Mouse (Mus musculus) limb, embryonic 11.5 days (tissue): ENCODE data around the gene Acox2. TPM values are rescaled to one million over a fixed set of nuclear protein-coding genes. Genes with fewer than 3 reads are reported as not detected.

Experiments used
- ATAC-seq: fragments of 200-750 bp; cut with Nextera tagmentation; 2 replicates; pipeline ENCODE4 v1.8.0; 2017; ENCODE audit warnings: low read depth; ENCODE audit not compliant: insufficient number of reproducible peaks, low FRiP score, low TSS enrichment
- DNase-seq: peaks from one replicate; pipeline ENCODE4 v3.0.0-alpha.2; 2015; ENCODE audit warnings: low spot score
- H3K27ac ChIP-seq: fragments of 300-500 bp; sonication (generic); replicated peaks from 2 replicates; pipeline ENCODE4 v1.5.1; 2014; ENCODE audit warnings: low read depth, mild to moderate bottlenecking, low read length
- H3K27me3 ChIP-seq: fragments of 300-500 bp; sonication (generic); 2 replicates; pipeline ENCODE4 v1.6.1; 2014; ENCODE audit warnings: mild to moderate bottlenecking, low read length, mixed read lengths; ENCODE audit not compliant: control insufficient read depth, insufficient read depth
- H3K36me3 ChIP-seq: fragments of 300-500 bp; sonication (generic); 2 replicates; pipeline ENCODE4 v1.6.1; 2014; ENCODE audit warnings: mild to moderate bottlenecking, low read length, moderate library complexity, mixed read lengths; ENCODE audit not compliant: control insufficient read depth, insufficient read depth
- H3K4me1 ChIP-seq: fragments of 300-500 bp; sonication (generic); 2 replicates; pipeline ENCODE4 v1.6.1; 2014; ENCODE audit warnings: low read length, mixed read lengths; ENCODE audit not compliant: control insufficient read depth, insufficient read depth
- H3K4me2 ChIP-seq: fragments of 300-500 bp; sonication (generic); 2 replicates; pipeline ENCODE4 v1.6.1; 2014; ENCODE audit warnings: low read depth, mild to moderate bottlenecking, moderate library complexity; ENCODE audit not compliant: severe bottlenecking
- H3K4me3 ChIP-seq: fragments of 300-500 bp; sonication (generic); 2 replicates; pipeline ENCODE4 v1.5.1; 2014; ENCODE audit warnings: low read depth, low read length
- H3K9ac ChIP-seq: fragments of 300-500 bp; sonication (generic); 2 replicates; pipeline ENCODE4 v1.6.1; 2014; ENCODE audit warnings: mild to moderate bottlenecking, low read length
- H3K9me3 ChIP-seq: fragments of 300-500 bp; sonication (generic); 2 replicates; pipeline ENCODE4 v1.6.1; 2016; ENCODE audit warnings: low read length; ENCODE audit not compliant: control insufficient read depth
- WGBS: fragments of 180-500 bp; shearing (Covaris S2); extraction: QIAGEN DNeasy Blood & Tissue Kit; methylation state at CpG from one replicate; pipeline ENCODE4 v1.1.7; 2014; 5-methylcytosine and 5-hydroxymethylcytosine counted together
- polyA plus RNA-seq: library from polyadenylated mRNA; unstranded; fragments of >200 nt; fragmentation: Nextera tagmentation; extraction: Ambion mirVana; gene quantifications from 2 replicates; pipeline ENCODE4 v1.2.1, GENCODE M21; 2014

Gene Acox2
- polyA plus RNA-seq, 1 experiment from 2014 or later = not detected

DNA sequence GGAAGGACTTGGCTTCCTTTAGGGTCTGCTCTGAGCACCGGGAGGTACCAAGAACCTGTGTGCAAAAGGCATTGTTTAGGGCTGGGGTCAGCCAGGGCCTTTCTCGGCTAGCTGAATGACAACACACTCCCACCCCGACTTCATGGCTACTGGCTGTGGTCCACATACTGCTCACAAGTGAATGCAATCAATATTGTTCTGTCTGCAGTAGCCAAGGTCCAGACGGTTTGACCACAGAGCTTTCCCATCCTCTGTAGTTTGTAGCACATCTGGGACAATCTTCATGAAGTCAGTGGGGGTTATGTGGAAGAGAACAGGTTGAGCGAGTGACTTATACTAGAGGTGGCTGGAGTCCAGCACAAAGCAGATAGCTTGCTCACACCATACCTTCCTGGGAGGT lies 2.3 kb downstream of the Acox2 start:
- Histone ChIP-seq H3K27me3 (no peaks in the 10 kb centered on the region), H3K9ac (no peak overlapping the region), H3K27ac (no peak overlapping the region), H3K4me1 (no peaks in the 10 kb centered on the region; the same call in 1 of the 2 replicates), H3K36me3 (no peaks in the 10 kb centered on the region), H3K9me3 (no peaks in the 10 kb centered on the region), H3K4me3 (no peak overlapping the region), H3K4me2 (no peak overlapping the region)
- no peak for DNase-seq
- no peak for ATAC-seq
- WGBS = 79% methylated on average over 5 of the region's 5 CpGs

DNA sequence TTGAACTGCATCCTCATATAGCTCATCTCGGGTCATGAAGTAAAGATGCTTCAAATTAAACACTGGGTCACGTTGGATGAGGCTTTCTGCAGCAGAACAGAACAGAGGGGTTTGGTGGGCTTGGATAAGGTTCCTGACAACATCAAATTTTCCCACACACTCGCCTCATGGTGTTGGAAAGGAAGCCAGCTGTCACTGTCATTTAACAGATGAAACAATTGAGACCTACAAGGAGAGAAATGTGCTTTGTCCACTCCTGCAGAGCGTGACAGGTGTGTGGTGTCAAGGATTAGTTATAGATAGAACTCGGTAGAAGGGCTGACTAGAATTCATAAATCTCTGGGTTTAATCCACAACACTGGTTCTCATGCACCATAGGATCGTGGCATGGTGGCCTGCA lies 3.1 kb downstream of the Acox2 start:
- no peak for ATAC-seq
- H3K4me1 ChIP-seq = no peaks in the 10 kb centered on the region; the same call in 1 of the 2 replicates
- no peak overlapping the region for H3K4me2 ChIP-seq
- H3K27ac ChIP-seq = no peak overlapping the region
- no peaks in the 10 kb centered on the region for H3K36me3 ChIP-seq
- WGBS = 72% methylated on average over 6 of the region's 6 CpGs
- no peak overlapping the region for H3K9ac ChIP-seq
- no peak overlapping the region for H3K4me3 ChIP-seq
- no peaks in the 10 kb centered on the region; the same call in 1 of the 2 replicates for H3K9me3 ChIP-seq
- no peak for DNase-seq
- no peaks in the 10 kb centered on the region for H3K27me3 ChIP-seq

DNA sequence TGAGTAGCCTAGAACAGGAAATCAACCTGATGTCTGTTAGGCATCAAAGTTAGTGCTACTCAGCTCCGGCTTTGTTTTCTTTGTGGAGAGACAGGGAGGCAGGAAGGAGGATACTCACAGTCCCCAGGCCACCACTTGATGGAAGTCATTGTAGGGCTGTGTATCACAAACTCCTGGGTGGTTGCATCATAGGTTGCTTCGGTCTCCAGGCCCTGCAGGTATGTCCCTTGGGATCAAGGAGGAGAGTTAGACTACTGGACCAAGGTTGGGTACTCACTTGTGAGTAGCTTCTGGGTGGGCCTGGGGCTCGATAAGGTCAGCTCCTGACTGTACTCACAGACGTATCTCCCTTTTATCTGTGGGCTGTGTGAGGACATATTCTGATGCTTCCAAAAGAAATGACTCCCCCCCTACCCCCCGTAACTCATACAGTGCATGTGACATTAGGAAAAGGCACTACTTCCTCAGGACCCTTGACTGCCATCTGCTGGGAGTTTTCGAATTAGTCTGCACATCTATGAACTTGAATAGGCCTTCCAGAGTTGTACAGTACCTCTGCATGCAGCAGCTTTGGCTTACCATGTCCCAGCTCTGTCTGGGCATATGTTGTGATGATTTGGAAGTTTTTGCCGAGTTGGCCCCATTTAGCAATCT lies 4.0 kb downstream of the Acox2 start:
- Histone ChIP-seq H3K9ac (no peak overlapping the region), H3K4me2 (no peak overlapping the region), H3K4me1 (no peaks in the 10 kb centered on the region; the same call in 1 of the 2 replicates), H3K27ac (no peak overlapping the region), H3K4me3 (no peak overlapping the region), H3K27me3 (no peaks in the 10 kb centered on the region), H3K9me3 (no peaks in the 10 kb centered on the region; the same call in 1 of the 2 replicates), H3K36me3 (no peaks in the 10 kb centered on the region)
- DNase-seq = peak; percentile 64
- WGBS = 75% methylated on average over 7 of the region's 7 CpGs
- ATAC-seq = no peak; the same call in 1 of the 2 replicates

DNA sequence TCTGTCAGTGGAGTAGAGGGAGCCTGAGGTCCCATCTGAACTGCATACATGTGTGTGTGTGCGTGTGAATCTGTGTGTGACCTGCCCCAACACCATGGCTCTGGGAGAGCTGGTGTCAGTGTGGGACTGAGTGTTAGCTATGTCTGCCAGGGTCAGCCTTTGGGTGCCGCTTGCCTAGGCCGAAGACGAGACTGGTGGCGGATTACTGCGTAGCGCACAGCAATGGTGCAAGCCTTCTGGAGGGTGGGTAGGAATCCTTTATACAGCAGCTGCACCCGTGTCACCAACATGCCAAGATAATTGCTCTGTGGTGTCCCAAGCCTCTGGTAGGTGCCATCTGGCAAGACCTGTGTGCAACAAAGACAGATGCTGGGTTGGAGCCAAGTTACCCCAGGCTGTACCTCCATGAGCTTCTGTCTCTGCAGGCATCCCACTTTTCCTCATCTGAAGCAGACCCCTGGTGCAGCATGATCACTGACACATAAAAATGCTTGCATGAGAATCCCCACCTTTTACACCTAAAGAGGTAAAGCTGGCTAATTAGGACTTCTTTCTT lies 7.7 kb downstream of the Acox2 start:
- no peaks in the 10 kb centered on the region for H3K4me1 ChIP-seq

DNA sequence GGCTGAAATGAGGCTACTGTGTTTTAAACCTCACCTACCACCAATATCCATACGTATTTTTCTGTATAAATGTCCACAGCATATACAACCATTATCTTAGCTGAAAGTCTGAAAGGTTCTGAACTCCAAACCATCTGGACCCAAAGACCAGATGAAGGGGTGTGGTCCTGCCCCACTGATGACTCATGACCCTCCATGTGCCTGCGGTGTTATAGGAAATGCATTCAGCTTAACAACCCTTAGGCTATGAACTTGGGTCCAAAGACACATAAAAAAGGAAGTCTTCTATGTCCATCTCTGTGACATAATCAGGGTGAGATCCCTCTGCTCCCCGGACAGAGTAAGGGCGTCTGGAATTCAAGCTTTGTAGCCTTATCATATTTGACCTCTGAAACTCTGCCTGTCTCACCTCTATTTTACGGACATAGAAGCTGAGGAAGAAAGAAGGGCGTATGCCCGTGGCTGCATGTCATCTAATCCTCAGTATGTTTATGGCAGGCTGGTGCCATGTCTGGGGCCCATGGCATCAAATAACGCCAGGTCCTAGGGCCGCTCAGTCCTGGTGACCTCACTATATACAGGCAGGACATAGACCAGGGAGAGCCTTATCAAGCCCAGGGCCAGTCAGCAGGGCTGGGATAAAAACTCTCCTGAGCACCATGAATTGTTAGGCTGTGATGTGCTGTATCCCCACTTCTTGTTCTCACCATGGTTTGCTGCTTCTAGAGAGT lies 8.8 kb downstream of the Acox2 start:
- no peaks in the 10 kb centered on the region; the same call in 1 of the 2 replicates for H3K9me3 ChIP-seq
- ATAC-seq (no peak), DNase-seq (no peak)
- H3K4me3 ChIP-seq = no peak overlapping the region
- H3K4me2 ChIP-seq = no peak overlapping the region
- H3K9ac ChIP-seq = no peak overlapping the region
- no peaks in the 10 kb centered on the region for H3K27me3 ChIP-seq
- no peaks in the 10 kb centered on the region for H3K4me1 ChIP-seq
- no peak overlapping the region for H3K27ac ChIP-seq
- WGBS = 78% methylated on average over 9 of the region's 9 CpGs
- no peaks in the 10 kb centered on the region for H3K36me3 ChIP-seq

More for the DNA sequence above, 7.7 kb downstream of the Acox2 start:
- Histone ChIP-seq H3K27me3 (no peaks in the 10 kb centered on the region), H3K36me3 (no peaks in the 10 kb centered on the region), H3K9me3 (no peaks in the 10 kb centered on the region; the same call in 1 of the 2 replicates), H3K4me3 (no peak overlapping the region), H3K9ac (no peak overlapping the region), H3K4me2 (no peak overlapping the region), H3K27ac (no peak overlapping the region)
- ATAC-seq (no peak), DNase-seq (no peak)
- WGBS = 91% methylated on average over 8 of the region's 8 CpGs

DNA sequence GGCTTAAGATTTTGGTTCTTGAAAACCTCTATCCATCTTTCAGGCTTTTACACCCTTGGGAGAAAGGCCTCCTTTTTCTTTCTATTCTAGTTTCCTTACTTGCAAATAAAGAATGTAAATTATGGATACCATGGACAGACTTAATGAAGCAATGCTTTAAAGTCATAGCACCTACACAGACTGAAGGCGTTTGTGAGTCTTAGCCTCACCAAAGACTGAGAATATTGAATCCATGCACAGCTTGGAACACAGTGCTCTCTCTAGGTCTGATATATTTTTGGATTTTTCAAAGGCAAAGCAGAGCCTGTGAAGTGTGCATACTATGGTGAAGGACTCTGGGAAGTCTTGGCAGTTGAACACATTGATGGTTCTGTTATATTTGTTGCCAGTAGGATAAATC lies 9.9 kb downstream of the Acox2 start:
- Histone ChIP-seq H3K9ac (no peak overlapping the region), H3K36me3 (no peaks in the 10 kb centered on the region), H3K9me3 (no peaks in the 10 kb centered on the region; the same call in 1 of the 2 replicates), H3K27ac (no peak overlapping the region), H3K4me3 (no peak overlapping the region), H3K4me1 (no peaks in the 10 kb centered on the region), H3K27me3 (no peaks in the 10 kb centered on the region), H3K4me2 (no peak overlapping the region)
- DNase-seq (no peak), ATAC-seq (no peak)
- 89% methylated on average over 1 of the region's 1 CpGs for WGBS

DNA sequence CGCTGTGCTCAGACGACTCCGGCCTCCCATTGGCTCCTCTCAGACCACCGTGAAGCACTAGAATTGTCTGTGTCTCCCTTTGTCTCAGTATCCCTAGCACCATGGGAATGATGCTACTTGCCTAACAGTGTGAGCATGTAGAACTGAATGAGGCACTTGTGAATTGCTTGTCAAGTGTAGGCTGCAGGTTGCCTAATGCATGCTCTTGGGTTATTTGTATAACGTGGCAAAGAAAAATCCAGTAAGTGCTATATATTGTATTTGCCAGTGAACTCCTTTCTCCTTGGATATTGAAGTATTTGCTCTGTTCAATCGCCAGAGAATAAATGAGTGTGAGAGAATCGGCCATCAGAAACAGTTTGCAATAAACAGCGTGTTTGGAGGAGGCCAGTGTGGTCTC lies 12.3 kb downstream of the Acox2 start:
- ATAC-seq (no peak), DNase-seq (no peak)
- 90% methylated on average over 8 of the region's 8 CpGs for WGBS
- no peak overlapping the region for H3K9ac ChIP-seq
- H3K4me2 ChIP-seq = no peak overlapping the region
- H3K27ac ChIP-seq = no peak overlapping the region
- no peaks in the 10 kb centered on the region for H3K36me3 ChIP-seq
- no peaks in the 10 kb centered on the region for H3K4me1 ChIP-seq
- no peaks in the 10 kb centered on the region for H3K27me3 ChIP-seq
- no peaks in the 10 kb centered on the region; the same call in 1 of the 2 replicates for H3K9me3 ChIP-seq
- no peak overlapping the region for H3K4me3 ChIP-seq

DNA sequence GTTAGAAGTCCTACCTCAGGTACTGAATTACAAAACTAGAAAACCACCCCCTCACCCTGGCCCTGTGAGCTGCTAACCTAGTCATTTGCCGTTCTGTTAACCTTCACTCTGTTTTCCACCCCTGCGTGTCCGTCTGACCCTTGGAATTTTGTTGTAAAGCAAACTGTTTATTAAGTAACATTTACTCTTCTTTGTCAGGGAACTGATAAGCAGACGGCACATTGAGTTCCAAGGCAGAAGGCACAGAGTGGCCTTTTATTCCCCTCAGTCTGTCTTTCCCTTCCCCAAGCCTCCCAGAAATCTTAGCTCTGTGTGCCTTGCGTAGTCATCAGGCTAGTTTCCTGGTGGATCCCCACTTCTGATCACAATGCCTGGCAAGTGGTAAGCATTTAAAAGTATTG lies 14.9 kb downstream of the Acox2 start:
- Histone ChIP-seq H3K4me2 (no peak overlapping the region), H3K9me3 (no peaks in the 10 kb centered on the region), H3K4me3 (no peak overlapping the region), H3K4me1 (no peaks in the 10 kb centered on the region), H3K9ac (no peak overlapping the region), H3K27me3 (no peaks in the 10 kb centered on the region), H3K36me3 (no peaks in the 10 kb centered on the region), H3K27ac (no peak overlapping the region)
- ATAC-seq = no peak
- WGBS = 77% methylated on average over 5 of the region's 5 CpGs
- no peak for DNase-seq
